Mouse (Mus musculus) 3134 (cell line): ENCODE measurements around the gene Hip1.

Source experiments
- DNase-seq: peaks from one replicate; pipeline ENCODE4 v3.0.0-alpha.2; 2011; ENCODE audit warnings: low spot score; ENCODE audit not compliant: insufficient read length; ENCODE audit errors: extremely low read depth

The Hip1 gene

GRCm38 (mm10) chr5:135544865-135545797 lies at the start of gene Hip1:
Gene Hip1, minus strand, starts transcription at chr5:135545120.
- peak; percentile 98 for DNase-seq

- DNase-seq = no peak
Observed at GRCm38 (mm10) chr5:135589996-135590784, 45.3 kb upstream of the Hip1 start.

- DNase-seq = no peak
Observed at GRCm38 (mm10) chr5:135587764-135588163, 42.8 kb upstream of the Hip1 start.

GRCm38 (mm10) chr5:135585691-135586090 lies 40.8 kb upstream of the Hip1 start:
- DNase-seq = no peak

- no peak for DNase-seq
Observed at GRCm38 (mm10) chr5:135582330-135582729, 37.4 kb upstream of the Hip1 start.

GRCm38 (mm10) chr5:135579331-135579751 lies 34.4 kb upstream of the Hip1 start:
- DNase-seq = no peak

GRCm38 (mm10) chr5:135576055-135576454 lies 31.1 kb upstream of the Hip1 start:
- DNase-seq = no peak

- DNase-seq = no peak
Observed at GRCm38 (mm10) chr5:135573006-135573405, 28.1 kb upstream of the Hip1 start, which contains the start of gene Ccl24. Gene Ccl24, minus strand, starts transcription at chr5:135573049.

- DNase-seq = peak; percentile 54
Observed at GRCm38 (mm10) chr5:135568698-135569097, 23.8 kb upstream of the Hip1 start.

- DNase-seq = no peak
Observed at GRCm38 (mm10) chr5:135567556-135568265, 22.8 kb upstream of the Hip1 start.

- DNase-seq = no peak
Observed at GRCm38 (mm10) chr5:135563469-135563868, 18.5 kb upstream of the Hip1 start, which contains the start of gene Ccl26. Gene Ccl26, minus strand, starts transcription at chr5:135563569.

GRCm38 (mm10) chr5:135557671-135558070 lies 12.8 kb upstream of the Hip1 start:
- DNase-seq = no peak

- no peak for DNase-seq
Observed at GRCm38 (mm10) chr5:135557051-135557450, 12.1 kb upstream of the Hip1 start.

GRCm38 (mm10) chr5:135556259-135556658 lies 11.3 kb upstream of the Hip1 start:
- DNase-seq = no peak

- DNase-seq = no peak
Observed at GRCm38 (mm10) chr5:135551591-135551990, 6.7 kb upstream of the Hip1 start.

GRCm38 (mm10) chr5:135550910-135551309 lies 6.0 kb upstream of the Hip1 start:
- no peak for DNase-seq

GRCm38 (mm10) chr5:135547990-135548389 lies 3.1 kb upstream of the Hip1 start:
- DNase-seq = no peak

GRCm38 (mm10) chr5:135544032-135544558 lies 825 bp downstream of the Hip1 start:
- peak; percentile 66 for DNase-seq

GRCm38 (mm10) chr5:135537794-135538214 lies 7.1 kb downstream of the Hip1 start:
- DNase-seq = peak; percentile 84

- DNase-seq = peak; percentile 80
Observed at GRCm38 (mm10) chr5:135537326-135537725, 7.6 kb downstream of the Hip1 start.
